Mouse (Mus musculus) C3H10T1/2 (cell line): ENCODE results near the gene Dgkd. TPM values are rescaled to one million over a fixed set of nuclear protein-coding genes. Genes with fewer than 3 reads are reported as not detected.

Source experiments
- polyA plus RNA-seq, 2 experiments: library from polyadenylated mRNA; unstranded; fragments of >200 nt; fragmentation: generic; extraction: Trizol; gene quantifications; one replicate each; pipeline ENCODE4 v1.2.1; 2012; ENCODE audit warnings: missing spikeins in 2 of 2

Dgkd gene
- polyA plus RNA-seq: 10 to 100 TPM in 1 of 2 experiments, 1 to 10 TPM in 1; 6.0 to 14.2 TPM

DNA sequence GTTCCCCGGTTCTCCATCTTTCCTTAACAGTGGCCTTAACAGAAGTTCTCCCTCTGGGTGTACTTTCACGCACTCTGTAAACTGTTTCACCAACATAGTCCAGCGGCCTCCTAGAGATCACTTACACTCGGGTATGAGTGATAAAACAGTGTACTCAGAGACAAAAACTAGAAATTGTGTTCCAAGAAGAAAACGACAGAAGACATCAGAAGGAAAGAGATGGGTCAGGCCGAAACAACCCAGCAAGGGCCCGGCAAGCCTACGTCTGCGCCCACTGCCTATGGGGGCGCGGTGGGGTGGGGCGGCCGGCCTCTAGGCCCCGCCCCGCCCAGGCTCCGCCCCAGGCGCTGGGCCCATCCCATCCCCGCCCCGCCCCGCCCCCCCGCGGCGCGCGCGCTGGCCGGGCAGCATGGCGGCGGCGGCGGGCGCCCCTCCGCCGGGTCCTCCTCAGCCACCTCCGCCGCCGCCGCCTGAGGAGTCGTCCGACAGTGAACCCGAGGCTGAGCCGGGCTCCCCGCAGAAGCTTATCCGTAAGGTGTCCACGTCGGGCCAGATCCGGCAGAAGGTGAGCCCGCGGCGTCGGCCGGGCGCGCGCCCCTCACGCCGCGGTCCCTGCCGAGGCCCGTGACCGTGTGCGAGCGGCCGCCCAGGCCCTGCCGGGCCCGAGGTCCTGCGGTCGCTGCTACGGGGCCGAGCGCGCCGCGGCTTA, at the start of gene Dgkd:
Gene Dgkd, plus strand, starts transcription at position 396 of the 709 bp plus-strand sequence.

GRCm38 (mm10) chr1:87803576-87803975, 49.5 kb upstream of the Dgkd start, which contains the start of gene Sag:
Gene Sag (plus strand): TSS chr1:87803680.

Other genes starting within 250 kb of the Dgkd start
- gene Inpp5d, start 233.0 kb upstream of the Dgkd start, polyA plus RNA-seq: under 1 TPM; 0.01 to 0.02 TPM
- gene Atg16l1, start 97.4 kb upstream of the Dgkd start, polyA plus RNA-seq: 10 to 100 TPM in 1 of 2 experiments, 1 to 10 TPM in 1; 4.9 to 13.7 TPM
- 1 to 10 TPM in 1 of 2 experiments, under 1 TPM in 1; 0.39 to 1.0 TPM for gene Sag, start 49.6 kb upstream of the Dgkd start, polyA plus RNA-seq
- 10 to 100 TPM in 1 of 2 experiments, under 1 TPM in 1; 0.91 to 11.6 TPM for gene Usp40, start 155.3 kb downstream of the Dgkd start, polyA plus RNA-seq
- gene Ugt1a10, start 202.1 kb downstream of the Dgkd start, polyA plus RNA-seq: not detected
- not detected for gene Ugt1a9, start 217.5 kb downstream of the Dgkd start, polyA plus RNA-seq
- not detected for gene Ugt1a8, start 234.5 kb downstream of the Dgkd start, polyA plus RNA-seq
- 1 to 10 TPM in 1 of 2 experiments, under 1 TPM in 1; 0.27 to 3.9 TPM for gene Ugt1a7c, start 241.8 kb downstream of the Dgkd start, polyA plus RNA-seq
- gene Ugt1a6b, start 250.0 kb downstream of the Dgkd start, polyA plus RNA-seq: under 1 TPM; 0.18 to 0.72 TPM